ENCODE assay signal across 8 mouse cellular contexts in the genomic region with DNA sequence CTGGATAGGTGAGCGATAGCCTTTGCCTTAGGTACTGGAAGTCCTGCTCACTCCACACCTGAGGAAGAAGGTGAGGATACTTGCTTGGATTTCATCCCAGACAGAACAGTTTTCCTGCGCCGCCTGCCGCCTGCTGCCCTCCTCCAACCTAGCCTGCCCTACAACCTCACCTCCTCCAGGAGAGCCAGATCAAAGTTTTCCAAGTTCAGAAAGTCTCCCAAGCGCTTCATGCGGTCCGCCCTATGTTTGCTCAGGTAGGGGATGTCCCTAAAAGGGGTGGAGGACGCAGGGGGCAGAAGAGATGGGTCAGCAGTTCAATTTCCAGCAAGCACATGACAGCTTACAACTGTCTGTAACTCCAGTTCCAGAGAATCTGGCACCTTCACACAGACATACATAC. TPM values are rescaled to one million over a fixed set of nuclear protein-coding genes. Genes with fewer than 3 reads are reported as not detected.
A peak's percentile ranks its signal among the peaks of the same experiment; 100 is the strongest.
DNase-seq lines count a peak whose midpoint lies in the region; ATAC-seq and TF ChIP-seq lines count a peak whose summit lies in the region.

No protein-coding gene starts in this region.

- intact Hi-C loops in heart, postnatal 25 days (cut with DNase I): no loop called here
- intact Hi-C loops in gastrocnemius, postnatal 14 days (cut with DNase I; ENCODE audit: low total_unique reads): no loop called here

- whole genome bisulfite sequencing in heart, embryonic 10.5 days: 30% methylated on average over 8 of the region's 8 CpGs
- 29% methylated on average over 8 of the region's 8 CpGs for WGBS in forebrain, embryonic 16.5 days
- WGBS in kidney, embryonic 16.5 days: 18% methylated on average over 8 of the region's 8 CpGs
- 41% methylated on average over 8 of the region's 8 CpGs for WGBS in midbrain, postnatal 0 days

- peak; percentile 3; the same call in 1 of the 2 replicates for TF ChIP-seq CTCF in midbrain, postnatal 0 days (IDR thresholded peaks at IDR 0.05)

- peaks cover 27% of the 10 kb centered on the region for H3K4me1 ChIP-seq in heart, embryonic 10.5 days
- peaks cover 18% of the 10 kb centered on the region for H3K4me1 ChIP-seq in forebrain, embryonic 16.5 days (replicated peaks; ENCODE audit: control insufficient read depth, insufficient read depth, low read length)
- peaks cover 15% of the 10 kb centered on the region for H3K4me1 ChIP-seq in kidney, embryonic 16.5 days (ENCODE audit: insufficient read depth, low read length)
- H3K4me1 ChIP-seq in midbrain, postnatal 0 days (ENCODE audit: insufficient read depth, low read length): no peaks in the 10 kb centered on the region; the same call in none of the 2 replicates

- H3K9ac ChIP-seq in forebrain, embryonic 16.5 days (replicated peaks; ENCODE audit: low read depth, low read length): peak overlapping the region; percentile 64
- H3K9ac ChIP-seq in kidney, embryonic 16.5 days (replicated peaks; ENCODE audit: low read length): peak overlapping the region; percentile 69
- peak overlapping the region; percentile 81 for H3K9ac ChIP-seq in midbrain, postnatal 0 days (replicated peaks; ENCODE audit: low read length, poor library complexity, severe bottlenecking)

- ATAC-seq in forebrain, embryonic 16.5 days: no peak
- ATAC-seq in kidney, embryonic 16.5 days (ENCODE audit: low FRiP score, low TSS enrichment): peak; percentile 17; the same call in 1 of the 2 replicates
- ATAC-seq in midbrain, postnatal 0 days (ENCODE audit: low FRiP score): no peak; the same call in 1 of the 2 replicates

- H3K9me3 ChIP-seq in heart, embryonic 10.5 days: no peaks in the 10 kb centered on the region
- no peaks in the 10 kb centered on the region for H3K9me3 ChIP-seq in forebrain, embryonic 16.5 days (ENCODE audit: control insufficient read depth, low read length)
- H3K9me3 ChIP-seq in kidney, embryonic 16.5 days (ENCODE audit: low read length): no peaks in the 10 kb centered on the region
- no peaks in the 10 kb centered on the region for H3K9me3 ChIP-seq in midbrain, postnatal 0 days (ENCODE audit: low read length)

- no peak for DNase-seq in heart, embryonic 10.5 days (ENCODE audit: low spot score)
- no peak for DNase-seq in heart, postnatal 25 days (ENCODE audit: low spot score)
- no peak for DNase-seq in midbrain, postnatal 0 days (ENCODE audit: low spot score)
- no peak for DNase-seq in gastrocnemius, postnatal 14 days
- no peak for DNase-seq in frontal cortex, postnatal 14 days (ENCODE audit: low spot score in 2 of 2)
- no peak for DNase-seq in layer of hippocampus, adult 9-10 months (ENCODE audit: low spot score)

- H3K4me3 ChIP-seq in heart, embryonic 10.5 days: peak overlapping the region; percentile 77
- peak overlapping the region; percentile 80 for H3K4me3 ChIP-seq in forebrain, embryonic 16.5 days (replicated peaks; ENCODE audit: low read length)
- H3K4me3 ChIP-seq in kidney, embryonic 16.5 days (ENCODE audit: low read length): peak overlapping the region; percentile 56
- H3K4me3 ChIP-seq in midbrain, postnatal 0 days (ENCODE audit: low read depth, low read length): peak overlapping the region; percentile 76

- peak overlapping the region; percentile 100 for H3K4me2 ChIP-seq in forebrain, embryonic 16.5 days (ENCODE audit: low read length)
- H3K4me2 ChIP-seq in kidney, embryonic 16.5 days (replicated peaks; ENCODE audit: low read depth, low read length): peak overlapping the region; percentile 97
- H3K4me2 ChIP-seq in midbrain, postnatal 0 days (ENCODE audit: low read depth, low read length, poor library complexity, severe bottlenecking): peak overlapping the region; percentile 92

- H3K27me3 ChIP-seq in heart, embryonic 10.5 days (ENCODE audit: insufficient read depth, poor library complexity, severe bottlenecking): no peaks in the 10 kb centered on the region
- H3K27me3 ChIP-seq in forebrain, embryonic 16.5 days (replicated peaks; ENCODE audit: control insufficient read depth, insufficient read depth, low read length): no peaks in the 10 kb centered on the region
- no peaks in the 10 kb centered on the region for H3K27me3 ChIP-seq in kidney, embryonic 16.5 days (ENCODE audit: insufficient read depth, low read length)
- H3K27me3 ChIP-seq in midbrain, postnatal 0 days (ENCODE audit: insufficient read depth, low read length): no peaks in the 10 kb centered on the region

- peaks cover 44% of the 10 kb centered on the region for H3K36me3 ChIP-seq in heart, embryonic 10.5 days
- peaks cover 16% of the 10 kb centered on the region for H3K36me3 ChIP-seq in forebrain, embryonic 16.5 days (ENCODE audit: control insufficient read depth, insufficient read depth)
- H3K36me3 ChIP-seq in kidney, embryonic 16.5 days (ENCODE audit: insufficient read depth, low read length): peaks cover 32% of the 10 kb centered on the region
- H3K36me3 ChIP-seq in midbrain, postnatal 0 days (ENCODE audit: insufficient read depth, low read length): peaks cover 13% of the 10 kb centered on the region; the same call in 1 of the 2 replicates

- peak overlapping the region; percentile 92 for H3K27ac ChIP-seq in heart, embryonic 10.5 days
- no peak overlapping the region for H3K27ac ChIP-seq in forebrain, embryonic 16.5 days (ENCODE audit: low read length)
- H3K27ac ChIP-seq in kidney, embryonic 16.5 days (ENCODE audit: low read length): peak overlapping the region; percentile 75
- H3K27ac ChIP-seq in midbrain, postnatal 0 days (ENCODE audit: low read depth, low read length): no peak overlapping the region

RNA-seq across cellular contexts. Expression of a gene that starts 0.9 kb away (rescaled TPM):
- polyA plus RNA-seq in heart, embryonic 10.5 days (2016; fragmentation: Nextera tagmentation; extraction: Ambion mirVana): 51.8 and 52.7 TPM in 2 replicates
- 10 to 100 TPM; 38.3 to 38.6 TPM for total RNA-seq in heart, postnatal 25 days (2021)
- polyA plus RNA-seq in forebrain, embryonic 16.5 days (2015; fragmentation: Nextera tagmentation; extraction: Ambion mirVana): 38.0 and 43.0 TPM in 2 replicates
- 84.1 and 91.2 TPM in 2 replicates for polyA plus RNA-seq in kidney, embryonic 16.5 days (2015; fragmentation: Nextera tagmentation; extraction: Ambion mirVana)
- 34.4 and 36.9 TPM in 2 replicates for total RNA-seq in midbrain, postnatal 0 days (2014; rRNA removed)
- polyA plus RNA-seq in midbrain, postnatal 0 days (2015; fragmentation: Nextera tagmentation; extraction: Ambion mirVana): 43.5 and 44.0 TPM in 2 replicates
- total RNA-seq in gastrocnemius, postnatal 14 days (2021): 10 to 100 TPM; 10.5 to 12.1 TPM

RNA-seq across cellular contexts. Expression of a gene that starts 0.9 kb away (rescaled TPM):
- polyA plus RNA-seq in heart, embryonic 10.5 days (2016; fragmentation: Nextera tagmentation; extraction: Ambion mirVana): 0.95 and 1.3 TPM in 2 replicates
- 1 to 10 TPM; 1.4 to 1.5 TPM for total RNA-seq in heart, postnatal 25 days (2021)
- polyA plus RNA-seq in forebrain, embryonic 16.5 days (2015; fragmentation: Nextera tagmentation; extraction: Ambion mirVana): 1.7 and 2.1 TPM in 2 replicates
- 2.6 and 3.7 TPM in 2 replicates for polyA plus RNA-seq in kidney, embryonic 16.5 days (2015; fragmentation: Nextera tagmentation; extraction: Ambion mirVana)
- total RNA-seq in midbrain, postnatal 0 days (2014; rRNA removed): 1.8 and 2.3 TPM in 2 replicates
- polyA plus RNA-seq in midbrain, postnatal 0 days (2015; fragmentation: Nextera tagmentation; extraction: Ambion mirVana): 4.7 and 5.3 TPM in 2 replicates
- total RNA-seq in gastrocnemius, postnatal 14 days (2021): not detected

RNA-seq across cellular contexts. Expression of a gene that starts 13.2 kb away (rescaled TPM):
- polyA plus RNA-seq in heart, embryonic 10.5 days (2016; fragmentation: Nextera tagmentation; extraction: Ambion mirVana): 46.5 and 48.8 TPM in 2 replicates
- 10 to 100 TPM; 11.5 to 15.6 TPM for total RNA-seq in heart, postnatal 25 days (2021)
- 44.8 and 45.1 TPM in 2 replicates for polyA plus RNA-seq in forebrain, embryonic 16.5 days (2015; fragmentation: Nextera tagmentation; extraction: Ambion mirVana)
- polyA plus RNA-seq in kidney, embryonic 16.5 days (2015; fragmentation: Nextera tagmentation; extraction: Ambion mirVana): 34.6 TPM in 2 replicates
- 24.1 and 24.6 TPM in 2 replicates for total RNA-seq in midbrain, postnatal 0 days (2014; rRNA removed)
- polyA plus RNA-seq in midbrain, postnatal 0 days (2015; fragmentation: Nextera tagmentation; extraction: Ambion mirVana): 18.7 and 21.2 TPM in 2 replicates
- 10 to 100 TPM; 10.5 to 15.5 TPM for total RNA-seq in gastrocnemius, postnatal 14 days (2021)

RNA-seq across cellular contexts. Expression of a gene that starts 29.9 kb away (rescaled TPM):
- polyA plus RNA-seq in heart, embryonic 10.5 days (2016; fragmentation: Nextera tagmentation; extraction: Ambion mirVana): 156 and 169 TPM in 2 replicates
- 100 to 1,000 TPM; 126 to 148 TPM for total RNA-seq in heart, postnatal 25 days (2021)
- 61.8 and 81.7 TPM in 2 replicates for polyA plus RNA-seq in forebrain, embryonic 16.5 days (2015; fragmentation: Nextera tagmentation; extraction: Ambion mirVana)
- polyA plus RNA-seq in kidney, embryonic 16.5 days (2015; fragmentation: Nextera tagmentation; extraction: Ambion mirVana): 191 and 208 TPM in 2 replicates
- total RNA-seq in midbrain, postnatal 0 days (2014; rRNA removed): 29.3 and 31.2 TPM in 2 replicates
- polyA plus RNA-seq in midbrain, postnatal 0 days (2015; fragmentation: Nextera tagmentation; extraction: Ambion mirVana): 44.5 and 48.2 TPM in 2 replicates
- total RNA-seq in gastrocnemius, postnatal 14 days (2021): 100 to 1,000 TPM; 126 to 138 TPM

RNA-seq across cellular contexts. Expression of a gene that starts 39.1 kb away (rescaled TPM):
- polyA plus RNA-seq in heart, embryonic 10.5 days (2016; fragmentation: Nextera tagmentation; extraction: Ambion mirVana): 13.8 and 13.9 TPM in 2 replicates
- total RNA-seq in heart, postnatal 25 days (2021): 1 to 10 TPM; 7.2 to 8.2 TPM
- 22.0 and 22.7 TPM in 2 replicates for polyA plus RNA-seq in forebrain, embryonic 16.5 days (2015; fragmentation: Nextera tagmentation; extraction: Ambion mirVana)
- 19.7 and 19.8 TPM in 2 replicates for polyA plus RNA-seq in kidney, embryonic 16.5 days (2015; fragmentation: Nextera tagmentation; extraction: Ambion mirVana)
- 17.2 and 22.3 TPM in 2 replicates for total RNA-seq in midbrain, postnatal 0 days (2014; rRNA removed)
- 15.5 and 15.8 TPM in 2 replicates for polyA plus RNA-seq in midbrain, postnatal 0 days (2015; fragmentation: Nextera tagmentation; extraction: Ambion mirVana)
- 1 to 10 TPM; 4.3 to 4.7 TPM for total RNA-seq in gastrocnemius, postnatal 14 days (2021)

Comparison
In these comparisons a context has a peak if more than half of its experiments do, and no peak if none do; other contexts are left out.
1. H3K27ac ChIP-seq: peak in heart, embryonic 10.5 days (single experiment) and kidney, embryonic 16.5 days (single experiment); none in forebrain, embryonic 16.5 days (single experiment) and midbrain, postnatal 0 days (single experiment).
2. Peak in every context shown above with its lines, with median percentiles within 50 percentile points of each other: H3K4me3 ChIP-seq, H3K4me2 ChIP-seq and H3K9ac ChIP-seq.